Mouse (Mus musculus): ENCODE measurements at regions not wholly inside any gene's neighbourhood (a gene's known extent, or its start where the extent isn't known, plus 50 kb on each side); places are given as distances from the start of the nearest gene placed in this dataset.

DNA sequence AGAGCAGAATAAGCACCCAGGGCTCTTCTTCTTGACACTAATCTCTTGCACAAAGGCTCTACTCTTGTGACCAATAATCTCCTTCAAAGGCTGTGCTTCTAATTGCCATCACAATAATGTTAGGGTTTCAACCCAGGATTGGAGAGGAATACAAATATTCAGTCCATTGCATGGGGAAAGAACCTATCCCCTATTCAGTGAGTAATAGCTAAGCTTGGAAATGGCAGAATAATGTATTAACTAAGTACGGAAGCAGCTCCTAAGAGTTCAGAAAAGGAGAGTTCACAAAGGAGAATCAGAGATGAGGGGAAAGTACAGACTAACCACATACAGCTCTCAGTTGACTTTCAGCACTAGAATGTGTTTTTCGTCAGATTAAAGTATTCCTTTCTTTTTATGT is 544.3 kb downstream of the Nfib start:
- DNase-seq (ENCODE audit: low spot score), result no peak

DNA sequence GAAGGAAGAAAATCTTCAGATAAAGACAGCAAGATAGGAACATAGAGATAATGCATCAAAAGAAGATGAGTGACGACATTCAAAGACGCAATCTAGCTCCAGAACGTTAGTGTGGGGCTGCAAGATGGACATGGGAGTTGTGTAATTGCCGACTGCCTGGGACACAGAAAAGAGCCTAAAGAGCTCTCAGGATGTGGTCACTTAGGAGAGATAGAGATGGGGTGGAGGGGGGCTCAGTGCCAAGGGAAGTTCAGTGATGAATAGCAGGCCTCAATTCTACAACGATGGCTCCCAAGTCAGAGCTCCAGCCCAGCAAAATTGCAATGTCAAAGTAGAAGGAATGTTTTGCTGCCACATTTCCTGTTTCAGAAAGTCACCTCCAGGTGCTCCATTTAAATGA is 545.3 kb downstream of the Nfib start:
- DNase-seq (ENCODE audit: low spot score), result no peak

- DNase-seq (ENCODE audit: low spot score), result no peak
Observed at GRCm38 (mm10) chr4:82155642-82156320, 549.8 kb downstream of the Nfib start.

- DNase-seq (ENCODE audit: low spot score), result no peak
Observed at GRCm38 (mm10) chr4:82154021-82154555, 551.5 kb downstream of the Nfib start.

DNA sequence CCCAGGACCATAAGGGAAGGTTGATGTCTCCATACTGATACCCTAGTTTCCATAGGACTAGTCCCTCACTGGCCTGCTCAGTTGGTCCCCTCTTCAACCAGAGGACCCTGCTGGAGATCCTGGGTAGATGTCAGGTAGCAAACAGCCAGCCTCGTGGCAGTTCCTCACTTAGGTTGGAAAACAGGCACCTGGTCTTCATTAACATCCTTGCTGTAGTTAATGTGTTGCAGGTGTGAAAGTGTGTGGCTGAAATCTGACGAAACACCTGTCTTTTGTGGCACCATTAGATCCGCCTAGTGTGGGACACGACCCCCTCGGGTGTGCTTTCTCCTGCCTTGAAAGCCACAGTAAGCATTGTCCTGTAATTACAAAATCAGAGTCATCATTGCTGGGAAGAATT is 551.9 kb downstream of the Nfib start:
- no peak for DNase-seq (ENCODE audit: low spot score)

DNA sequence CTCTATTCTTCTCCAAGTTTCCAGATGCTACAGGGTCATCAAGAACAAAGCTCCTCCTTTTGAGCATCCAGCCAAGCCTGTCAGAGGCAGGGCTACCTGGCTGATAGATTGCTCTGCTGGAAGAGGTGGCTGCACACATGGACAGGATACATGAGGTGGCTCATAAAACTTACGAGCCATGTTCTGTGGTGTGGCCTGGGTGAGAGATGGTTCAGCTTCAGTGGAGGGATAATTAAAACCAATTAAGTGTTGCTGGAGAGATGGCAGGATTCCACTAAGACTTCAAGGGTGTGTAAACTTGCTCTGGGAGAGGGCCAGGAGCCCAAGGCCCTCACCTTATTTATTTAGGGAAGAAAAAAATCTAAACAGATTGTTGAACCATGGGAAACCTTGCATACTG is 555.6 kb downstream of the Nfib start:
- no peak for DNase-seq (ENCODE audit: low spot score)

- DNase-seq (ENCODE audit: low spot score), result no peak
Observed at GRCm38 (mm10) chr4:82148129-82149064, 557.2 kb downstream of the Nfib start.

DNA sequence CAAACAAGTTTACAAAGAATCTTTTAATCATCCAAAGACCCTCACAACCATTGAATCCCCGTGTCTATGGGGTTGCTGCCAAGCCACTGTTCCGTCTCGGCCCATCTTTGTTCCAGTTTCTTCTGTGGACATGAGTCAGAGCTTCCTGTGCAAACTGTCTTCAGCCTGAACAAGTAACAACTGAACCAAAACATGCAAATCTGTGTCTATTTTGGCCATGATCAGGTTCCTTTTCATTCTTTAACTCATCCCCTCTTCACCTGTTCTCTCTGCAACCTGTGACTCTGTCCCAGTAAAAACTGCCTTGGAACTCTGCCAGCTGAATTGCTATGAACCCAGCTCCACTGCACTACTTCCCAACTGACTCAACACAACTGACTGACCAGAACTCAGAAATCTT is 563.2 kb downstream of the Nfib start:
- no peak for DNase-seq (ENCODE audit: low spot score)

DNA sequence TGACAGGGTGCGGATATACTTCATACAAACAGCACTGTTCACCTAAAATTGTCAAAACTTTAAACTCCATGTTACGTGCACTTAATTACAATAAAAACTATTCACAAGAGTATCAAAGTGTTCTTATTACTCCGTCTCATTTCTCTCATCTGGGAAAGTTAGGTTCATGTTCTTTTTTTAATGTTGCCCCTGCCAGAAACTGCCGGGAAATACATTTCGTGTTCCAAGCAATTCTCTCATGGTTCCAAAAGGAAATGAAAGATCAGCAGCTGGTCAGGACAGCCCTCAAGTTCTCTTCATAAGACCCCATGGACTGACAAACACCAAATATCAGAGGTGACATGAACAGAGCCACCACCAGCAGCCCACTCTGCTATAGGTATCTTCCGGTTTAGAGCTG is 565.7 kb downstream of the Nfib start:
- no peak for DNase-seq (ENCODE audit: low spot score)

DNA sequence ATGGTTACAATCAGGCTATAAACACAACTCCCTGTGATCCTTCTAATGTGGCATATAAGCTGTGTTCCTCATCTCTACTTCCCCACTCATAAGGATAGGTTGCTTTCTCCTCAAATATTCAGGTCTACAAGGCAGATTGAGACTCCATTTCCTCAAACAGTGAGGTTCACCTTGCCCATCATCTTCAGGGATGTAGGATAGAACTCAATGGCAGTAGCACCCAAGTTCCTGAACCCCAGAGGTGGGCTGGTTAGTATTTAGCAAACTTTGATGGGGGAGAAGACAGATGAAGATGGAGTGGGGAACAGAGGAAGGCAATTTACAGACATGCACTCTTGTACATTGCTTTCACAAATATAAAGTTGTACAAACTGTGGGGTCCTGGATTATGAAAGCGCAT is 566.5 kb downstream of the Nfib start:
- DNase-seq (ENCODE audit: low spot score), result no peak

- DNase-seq (ENCODE audit: low spot score), result no peak
Observed at GRCm38 (mm10) chr4:82132851-82133250, 572.7 kb downstream of the Nfib start.

- no peak for DNase-seq (ENCODE audit: low spot score)
Observed at GRCm38 (mm10) chr4:82132326-82132725, 573.2 kb downstream of the Nfib start.

- DNase-seq (ENCODE audit: low spot score), result no peak
Observed at GRCm38 (mm10) chr4:82129471-82129870, 576.1 kb downstream of the Nfib start.

- DNase-seq (ENCODE audit: low spot score), result no peak
Observed at GRCm38 (mm10) chr4:82123733-82124132, 581.8 kb downstream of the Nfib start.

DNA sequence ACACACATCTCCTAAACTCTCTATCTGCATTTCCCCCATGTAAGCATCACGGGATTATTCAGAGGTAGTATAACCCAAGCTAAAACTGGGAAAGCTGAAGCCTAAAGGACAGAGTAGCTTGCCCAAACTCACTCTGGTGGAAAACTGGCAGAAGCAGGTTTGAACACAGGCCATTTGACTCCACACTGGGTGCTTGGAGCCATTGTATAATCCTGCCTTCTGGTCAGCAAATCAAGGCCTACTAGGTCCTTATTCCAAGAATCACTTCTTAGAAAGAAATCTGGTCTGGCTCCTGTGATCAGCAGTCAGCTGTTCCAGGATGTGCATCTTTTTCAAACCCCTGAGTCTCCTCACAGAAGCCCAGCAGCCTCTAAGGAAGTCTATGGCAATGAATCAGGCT is 582.4 kb downstream of the Nfib start:
- DNase-seq (ENCODE audit: low spot score), result no peak

- DNase-seq (ENCODE audit: low spot score), result no peak
Observed at GRCm38 (mm10) chr4:82120796-82121195, 584.8 kb downstream of the Nfib start.

DNA sequence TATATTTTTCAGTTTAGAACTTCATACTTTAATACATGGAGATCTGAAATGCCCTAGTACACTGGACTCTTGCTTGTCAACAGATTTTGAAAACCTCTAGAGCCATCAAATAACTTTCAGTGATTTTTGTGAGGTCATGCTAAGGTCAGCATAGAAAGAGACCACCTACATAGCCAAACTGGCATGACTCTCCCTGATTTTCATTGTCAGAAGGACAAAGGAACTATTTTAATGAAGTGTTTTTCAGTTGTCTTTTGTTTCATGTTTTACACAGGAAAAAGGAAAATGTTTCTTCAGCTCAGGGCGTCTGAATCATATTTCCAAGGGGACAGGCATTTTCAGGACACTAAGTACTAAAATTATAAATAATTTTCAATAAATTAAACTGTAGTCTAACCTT is 585.2 kb downstream of the Nfib start:
- DNase-seq (ENCODE audit: low spot score), result no peak

- no peak for DNase-seq (ENCODE audit: low spot score)
Observed at GRCm38 (mm10) chr4:82101837-82102236, 603.7 kb downstream of the Nfib start.

GRCm38 (mm10) chr4:82099970-82100368 is 605.6 kb downstream of the Nfib start:
- DNase-seq (ENCODE audit: low spot score), result no peak

DNA sequence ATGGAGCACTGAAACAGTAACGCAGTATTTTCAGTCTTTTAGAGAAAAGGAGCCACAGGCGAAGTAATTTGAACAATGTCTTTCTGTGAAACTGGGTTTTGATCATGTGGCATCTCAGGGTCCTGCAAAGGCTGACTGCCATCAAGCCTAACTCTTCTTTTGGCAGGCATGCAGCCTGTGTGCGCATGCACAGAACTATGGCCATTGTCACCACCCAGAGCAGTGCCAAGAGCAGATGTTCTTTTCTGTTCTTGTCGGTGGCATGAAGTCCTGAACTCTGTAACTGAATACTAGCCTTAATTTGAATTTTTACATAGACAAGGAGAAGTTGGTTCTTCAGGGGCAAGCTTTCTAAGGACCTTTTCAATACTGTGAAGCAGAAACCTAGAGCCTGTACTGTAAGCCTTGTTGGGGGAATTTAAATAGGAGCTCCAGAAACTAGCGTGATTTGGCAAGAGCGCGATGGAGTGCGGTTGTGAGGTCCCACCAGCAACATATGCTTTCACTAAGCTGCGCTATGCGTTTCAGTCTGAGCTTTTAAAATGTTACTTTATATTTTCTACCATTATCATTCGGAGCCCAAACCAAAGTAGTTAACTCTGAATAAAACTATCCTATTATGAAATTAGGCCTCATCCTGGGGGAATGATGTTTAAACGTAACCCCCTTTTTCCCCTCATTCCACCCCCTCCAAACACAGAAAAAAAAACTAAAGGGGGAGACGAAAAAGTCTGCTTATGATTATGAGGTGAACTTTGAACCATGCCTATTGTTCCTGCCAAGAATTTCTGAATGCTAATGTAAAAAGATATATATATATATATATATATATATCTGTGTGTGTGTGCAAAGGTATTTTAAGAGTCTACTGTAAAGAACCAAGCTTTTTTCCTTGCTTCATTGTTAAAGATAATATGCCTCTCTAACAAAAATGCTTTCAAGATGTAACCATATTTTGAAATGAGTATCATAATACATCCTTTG is 606.3 kb downstream of the Nfib start:
- DNase-seq (ENCODE audit: low spot score), result no peak

DNA sequence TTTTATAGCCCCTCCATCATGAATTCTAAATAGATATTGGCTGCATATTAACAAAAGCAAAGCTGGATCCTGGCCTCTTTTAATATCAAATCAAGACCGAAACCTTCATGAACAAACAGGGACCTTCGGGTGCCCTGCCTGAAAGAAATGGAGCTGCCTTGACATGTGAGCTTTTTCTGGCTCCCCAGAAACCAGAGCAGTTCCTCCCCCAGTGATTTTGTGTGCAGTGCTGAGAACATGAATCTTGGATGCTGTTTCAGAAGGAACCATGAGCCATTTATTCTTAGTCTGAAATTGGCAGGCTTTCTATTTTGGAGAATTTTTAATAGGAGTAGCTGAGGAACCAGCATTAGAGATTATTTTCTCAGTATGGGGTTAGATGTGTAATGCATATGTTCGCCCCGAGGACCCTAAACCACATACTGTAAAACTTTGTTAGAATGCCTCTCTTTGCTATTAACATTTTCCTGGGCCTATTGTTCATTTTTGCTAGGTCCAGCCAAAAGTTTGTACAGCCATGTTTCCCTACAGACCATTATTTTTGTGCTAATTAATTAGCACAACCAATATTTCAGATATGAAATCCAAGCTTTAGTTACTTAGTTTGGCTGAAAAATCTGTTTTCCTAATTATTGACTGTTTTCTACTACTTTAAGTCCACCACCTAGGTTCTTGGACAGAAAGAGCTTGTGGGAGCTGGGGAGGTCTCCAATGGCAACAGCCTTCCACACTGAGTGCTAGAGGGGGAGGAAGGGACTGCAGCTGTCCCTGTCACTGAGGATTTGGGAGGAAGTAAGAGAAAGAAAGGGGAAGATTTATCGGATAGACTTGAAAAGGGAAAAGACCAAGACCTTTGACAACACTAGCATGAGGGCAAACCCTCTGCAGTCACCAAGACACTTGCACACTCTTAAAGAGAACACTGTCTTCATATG is 613.0 kb downstream of the Nfib start:
- no peak for DNase-seq (ENCODE audit: low spot score)

All from c-Kit-positive CD71-positive TER-119-positive erythroid progenitor cells, embryonic 14.5 days (primary cell).